Mouse (Mus musculus) embryonic fibroblast, embryonic 13.5 days (primary cell): ENCODE data around the gene Gm49355. TPM values are rescaled to one million over a fixed set of nuclear protein-coding genes. Genes with fewer than 3 reads are reported as not detected.

Experiments used
- H3K27ac ChIP-seq: 2 replicates; pipeline ENCODE4 v1.5.1; 2012; ENCODE audit warnings: low read length, control low read depth, inconsistent platforms; ENCODE audit not compliant: insufficient read depth
- H3K4me1 ChIP-seq: 2 replicates; pipeline ENCODE4 v1.6.1; 2011; ENCODE audit warnings: low read length; ENCODE audit not compliant: control insufficient read depth, insufficient read depth
- H3K4me3 ChIP-seq: 2 replicates; pipeline ENCODE4 v1.5.1; 2011; ENCODE audit warnings: mild to moderate bottlenecking, control low read depth, low read length; ENCODE audit not compliant: insufficient read depth
- CTCF ChIP-seq: IDR thresholded peaks from 2 replicates; pipeline ENCODE4 v1.5.1; 2011; ENCODE audit warnings: mild to moderate bottlenecking, control low read depth, low read length, moderate library complexity, borderline replicate concordance; ENCODE audit not compliant: insufficient read depth
- POLR2A ChIP-seq: IDR thresholded peaks from 2 replicates; pipeline ENCODE4 v1.6.1; 2011; ENCODE audit warnings: low read depth, mild to moderate bottlenecking, control low read depth, low read length, moderate library complexity
- polyA plus RNA-seq: library from polyadenylated mRNA; stranded (reverse); fragments of >200 nt; gene quantifications from 2 replicates; pipeline ENCODE4 v1.2.4, GENCODE M21; 2011; ENCODE audit warnings: low read depth; ENCODE audit not compliant: missing spikeins, insufficient read length

Gene Gm49355
- polyA plus RNA-seq, 1 experiment, result not detected

GRCm38 (mm10) chr14:12350271-12350916, 66.6 kb downstream of the Gm49355 start:
- H3K4me1 ChIP-seq, result no peaks in the 10 kb centered on the region
- H3K4me3 ChIP-seq, result no peak overlapping the region
- H3K27ac ChIP-seq, result no peak overlapping the region
- no peak for TF ChIP-seq POLR2A
- TF ChIP-seq CTCF, result no peak

Other genes with a start within 250 kb of the Gm49355 start
- gene 3830406C13Rik, start 197 bp downstream of the Gm49355 start, polyA plus RNA-seq, result 31.6 and 38.1 TPM in 2 replicates
- not detected in 2 replicates for gene Fezf2, start 64.2 kb downstream of the Gm49355 start, polyA plus RNA-seq